Mouse (Mus musculus): ENCODE data around the gene Eml2.

- no peak for TF ChIP-seq GATA1 (IDR thresholded peaks at IDR 0.05; ENCODE audit: borderline replicate concordance, low read length)
- no peak for TF ChIP-seq FLI1 (IDR thresholded peaks at IDR 0.05; ENCODE audit: low read length)
Measured at GRCm38 (mm10) chr7:19179173-19179572, 3.0 kb downstream of the Eml2 start.

All from megakaryocyte, embryonic 14.5 days (primary cell).